Mouse (Mus musculus): Measurements from ENCODE around the gene S100a10.

- TF ChIP-seq GATA1 (IDR thresholded peaks at IDR 0.05; ENCODE audit: borderline replicate concordance, low read length), result no peak
- no peak for TF ChIP-seq FLI1 (IDR thresholded peaks at IDR 0.05; ENCODE audit: low read length)
Observed at GRCm38 (mm10) chr3:93580946-93581345, 26.1 kb downstream of the S100a10 start.
